ENCODE assay signal across 23 mouse cellular contexts in genomic region chrX:57374029-57374428, GRCm38 (mm10). TPM values are rescaled to one million over a fixed set of nuclear protein-coding genes. Genes with fewer than 3 reads are reported as not detected.
"Had no signal": no experiment of that assay in that cellular context is flagged by ENCODE, and none has a peak within 500 bp of the region (broad histone marks: within the 10 kb centered on the region; RNA-seq: fewer than 3 reads in every experiment).

No protein-coding gene starts in this region.

- DNase-seq: lung, adult 18-20 months; lung, embryonic 14.5 days; lung, postnatal 10 days; lung, postnatal 4 days; right cerebral cortex, postnatal 14 days; thymus, adult 2 months; thymus, postnatal 25 days; thymus, postnatal 4 days had no signal

- H3K4me2 ChIP-seq: lung, embryonic 14.5 days; midbrain, embryonic 11.5 days; midbrain, embryonic 13.5 days; midbrain, embryonic 15.5 days; neural tube, embryonic 12.5 days; stomach, embryonic 15.5 days had no signal

- H3K9me3 ChIP-seq: midbrain, embryonic 13.5 days; midbrain, embryonic 15.5 days; neural tube, embryonic 12.5 days; stomach, embryonic 15.5 days had no signal

- ATAC-seq: midbrain, embryonic 13.5 days; midbrain, embryonic 15.5 days had no signal

- H3K9ac ChIP-seq: lung, embryonic 14.5 days; midbrain, embryonic 13.5 days; midbrain, embryonic 15.5 days; neural tube, embryonic 12.5 days; stomach, embryonic 15.5 days had no signal

- H3K36me3 ChIP-seq: stomach, embryonic 15.5 days had no signal

- H3K27ac ChIP-seq: midbrain, embryonic 13.5 days; midbrain, embryonic 15.5 days; neural tube, embryonic 12.5 days; stomach, embryonic 15.5 days; stomach, postnatal 0 days had no signal

- H3K4me1 ChIP-seq: midbrain, embryonic 13.5 days; midbrain, embryonic 15.5 days; neural tube, embryonic 12.5 days; stomach, embryonic 15.5 days had no signal

- H3K4me3 ChIP-seq: midbrain, embryonic 13.5 days; midbrain, embryonic 15.5 days; neural tube, embryonic 12.5 days; stomach, embryonic 15.5 days had no signal

- H3K27me3 ChIP-seq: midbrain, embryonic 13.5 days; midbrain, embryonic 15.5 days; neural tube, embryonic 12.5 days; stomach, embryonic 15.5 days had no signal

RNA-seq across cellular contexts. Expression of gene Gm364, which starts 34.9 kb away (rescaled TPM):
- total RNA-seq: megakaryocyte, adult 5-6 weeks; megakaryocyte-erythroid progenitor cell, adult 5-6 weeks; midbrain, postnatal 0 days; monocyte, adult 5-6 weeks; neutrophil, adult 5-6 weeks had no signal
- polyA plus RNA-seq: lung, embryonic 14.5 days; lung, embryonic 16.5 days; midbrain, embryonic 11.5 days; midbrain, embryonic 13.5 days; midbrain, embryonic 15.5 days; midbrain, postnatal 0 days; neural tube, embryonic 12.5 days; neural tube, embryonic 14.5 days; spleen, adult 2 months; stomach, embryonic 15.5 days; stomach, postnatal 0 days; thymus, adult 2 months; urinary bladder, adult 2 months had no signal
